Mouse (Mus musculus): Measurements from ENCODE around the gene Patj.

GRCm38 (mm10) chr4:98563082-98563481 is 167.5 kb downstream of the Patj start:
- TF ChIP-seq POLR2A (IDR thresholded peaks at IDR 0.05; ENCODE audit: low read depth, low read length), result no peak
- TF ChIP-seq CTCF (conservative IDR thresholded peaks at IDR 0.05; ENCODE audit: insufficient read depth, insufficient read length, low read depth, low read length), result no peak

All from kidney, adult 2 months (tissue).